Mouse (Mus musculus): ENCODE measurements around the gene Top2a. TPM values are rescaled to one million over a fixed set of nuclear protein-coding genes. Genes with fewer than 3 reads are reported as not detected.

Gene Top2a
- polyA plus RNA-seq, 1 experiment from 2014 or later, result 280 TPM

GRCm38 (mm10) chr11:99055143-99055542, 31.2 kb upstream of the Top2a start:
- Histone ChIP-seq H3K9ac (no peak overlapping the region), H3K4me2 (no peak overlapping the region), H3K4me1 (peaks cover 20% of the 10 kb centered on the region), H3K9me3 (no peaks in the 10 kb centered on the region), H3K36me3 (peaks cover 20% of the 10 kb centered on the region), H3K27me3 (no peaks in the 10 kb centered on the region), H3K4me3 (no peak overlapping the region), H3K27ac (peak overlapping the region; percentile 46)
- WGBS, result 38% methylated on average over 4 of the region's 4 CpGs
- 0 out of 2 replicates have a peak, but pooled peaks have one; percentile 1 for ATAC-seq (ENCODE audit: borderline replicate concordance, extremely low read depth, low FRiP score, low TSS enrichment)

GRCm38 (mm10) chr11:99047643-99048042, 23.7 kb upstream of the Top2a start:
- no peaks in the 10 kb centered on the region for H3K9me3 ChIP-seq
- H3K9ac ChIP-seq, result no peak overlapping the region
- H3K27me3 ChIP-seq, result no peaks in the 10 kb centered on the region
- H3K4me3 ChIP-seq, result no peak overlapping the region
- no peak for ATAC-seq (ENCODE audit: borderline replicate concordance, extremely low read depth, low FRiP score, low TSS enrichment)
- H3K4me2 ChIP-seq, result peak overlapping the region; percentile 11
- H3K27ac ChIP-seq, result peak overlapping the region; percentile 75
- 36% methylated on average over 2 of the region's 2 CpGs for WGBS
- H3K4me1 ChIP-seq, result peaks cover 55% of the 10 kb centered on the region
- peaks cover 41% of the 10 kb centered on the region for H3K36me3 ChIP-seq

GRCm38 (mm10) chr11:99047120-99047519, 23.1 kb upstream of the Top2a start:
- 27% methylated on average over 5 of the region's 5 CpGs for WGBS
- H3K27ac ChIP-seq, result peak overlapping the region; percentile 75
- no peaks in the 10 kb centered on the region for H3K9me3 ChIP-seq
- H3K4me2 ChIP-seq, result peak overlapping the region; percentile 20
- H3K9ac ChIP-seq, result no peak overlapping the region
- H3K27me3 ChIP-seq, result no peaks in the 10 kb centered on the region
- H3K4me1 ChIP-seq, result peaks cover 57% of the 10 kb centered on the region
- ATAC-seq (ENCODE audit: borderline replicate concordance, extremely low read depth, low FRiP score, low TSS enrichment), result peak; percentile 79; the same call in 1 of the 2 replicates
- H3K4me3 ChIP-seq, result no peak overlapping the region
- H3K36me3 ChIP-seq, result peaks cover 38% of the 10 kb centered on the region

GRCm38 (mm10) chr11:99045159-99045889, 21.3 kb upstream of the Top2a start:
- Histone ChIP-seq H3K9ac (no peak overlapping the region), H3K9me3 (no peaks in the 10 kb centered on the region), H3K4me1 (peaks cover 67% of the 10 kb centered on the region), H3K4me2 (peak overlapping the region; percentile 21; the same call in 1 of the 2 replicates), H3K27ac (no peak overlapping the region), H3K36me3 (peaks cover 22% of the 10 kb centered on the region), H3K4me3 (no peak overlapping the region), H3K27me3 (no peaks in the 10 kb centered on the region)
- ATAC-seq (ENCODE audit: borderline replicate concordance, extremely low read depth, low FRiP score, low TSS enrichment), result no peak
- 56% methylated on average over 12 of the region's 12 CpGs for WGBS

GRCm38 (mm10) chr11:99044306-99044705, 20.3 kb upstream of the Top2a start:
- H3K27ac ChIP-seq, result no peak overlapping the region
- no peak overlapping the region for H3K9ac ChIP-seq
- peaks cover 68% of the 10 kb centered on the region for H3K4me1 ChIP-seq
- 54% methylated on average over 5 of the region's 5 CpGs for WGBS
- no peak for ATAC-seq (ENCODE audit: borderline replicate concordance, extremely low read depth, low FRiP score, low TSS enrichment)
- no peaks in the 10 kb centered on the region for H3K9me3 ChIP-seq
- no peaks in the 10 kb centered on the region for H3K27me3 ChIP-seq
- H3K4me2 ChIP-seq, result peak overlapping the region; percentile 37
- peaks cover 13% of the 10 kb centered on the region for H3K36me3 ChIP-seq
- H3K4me3 ChIP-seq, result no peak overlapping the region

GRCm38 (mm10) chr11:99043632-99044031, 19.6 kb upstream of the Top2a start:
- H3K27ac ChIP-seq, result no peak overlapping the region
- H3K4me1 ChIP-seq, result peaks cover 68% of the 10 kb centered on the region

GRCm38 (mm10) chr11:99042834-99043431, 18.9 kb upstream of the Top2a start:
- Histone ChIP-seq H3K9me3 (no peaks in the 10 kb centered on the region), H3K4me2 (peak overlapping the region; percentile 94), H3K9ac (peak overlapping the region; percentile 40), H3K4me1 (peaks cover 64% of the 10 kb centered on the region), H3K4me3 (peak overlapping the region; percentile 71), H3K36me3 (no peaks in the 10 kb centered on the region), H3K27ac (peak overlapping the region; percentile 91), H3K27me3 (no peaks in the 10 kb centered on the region)
- 29% methylated on average over 12 of the region's 12 CpGs for WGBS
- ATAC-seq (ENCODE audit: borderline replicate concordance, extremely low read depth, low FRiP score, low TSS enrichment), result no peak

More at GRCm38 (mm10) chr11:99043632-99044031, 19.6 kb upstream of the Top2a start:
- WGBS, result 52% methylated on average over 6 of the region's 6 CpGs
- Histone ChIP-seq H3K4me2 (peak overlapping the region; percentile 37), H3K9ac (no peak overlapping the region), H3K27me3 (no peaks in the 10 kb centered on the region), H3K9me3 (no peaks in the 10 kb centered on the region), H3K4me3 (no peak overlapping the region), H3K36me3 (peaks cover 6% of the 10 kb centered on the region; the same call in 1 of the 2 replicates)
- no peak for ATAC-seq (ENCODE audit: borderline replicate concordance, extremely low read depth, low FRiP score, low TSS enrichment)

GRCm38 (mm10) chr11:99041841-99042780, 18.1 kb upstream of the Top2a start:
- Histone ChIP-seq H3K27ac (peak overlapping the region; percentile 91), H3K36me3 (no peaks in the 10 kb centered on the region), H3K4me3 (peak overlapping the region; percentile 71), H3K27me3 (no peaks in the 10 kb centered on the region), H3K4me1 (peaks cover 56% of the 10 kb centered on the region), H3K9ac (peak overlapping the region; percentile 73), H3K9me3 (no peaks in the 10 kb centered on the region), H3K4me2 (peak overlapping the region; percentile 94)
- WGBS, result 24% methylated on average over 16 of the region's 16 CpGs
- no peak for ATAC-seq (ENCODE audit: borderline replicate concordance, extremely low read depth, low FRiP score, low TSS enrichment)

GRCm38 (mm10) chr11:99041051-99041729, 17.2 kb upstream of the Top2a start, which contains the start of gene Igfbp4:
Gene Igfbp4 (plus strand): TSS chr11:99041244.
- Histone ChIP-seq H3K27ac (peak within 1 kb of the TSS; percentile 91), H3K4me1 (peaks cover 46% of the 10 kb centered on the region), H3K9ac (peak within 1 kb of the TSS; percentile 73), H3K4me2 (peak within 1 kb of the TSS; percentile 94), H3K27me3 (no peaks in the 10 kb centered on the region), H3K9me3 (no peaks in the 10 kb centered on the region), H3K36me3 (no peaks in the 10 kb centered on the region), H3K4me3 (peak within 1 kb of the TSS; percentile 71)
- WGBS, result under 1% methylated on average over 63 of the region's 63 CpGs
- ATAC-seq (ENCODE audit: borderline replicate concordance, extremely low read depth, low FRiP score, low TSS enrichment), result peak; percentile 82

GRCm38 (mm10) chr11:99040346-99040974, 16.5 kb upstream of the Top2a start:
- Histone ChIP-seq H3K4me1 (peaks cover 39% of the 10 kb centered on the region), H3K27ac (peak overlapping the region; percentile 91), H3K36me3 (no peaks in the 10 kb centered on the region), H3K4me3 (peak overlapping the region; percentile 71), H3K4me2 (peak overlapping the region; percentile 94), H3K9me3 (no peaks in the 10 kb centered on the region), H3K27me3 (no peaks in the 10 kb centered on the region), H3K9ac (peak overlapping the region; percentile 73)
- WGBS, result 1% methylated on average over 17 of the region's 17 CpGs
- ATAC-seq (ENCODE audit: borderline replicate concordance, extremely low read depth, low FRiP score, low TSS enrichment), result peak; percentile 23; the same call in 1 of the 2 replicates

Measured in lung, embryonic 15.5 days (tissue).